Mouse (Mus musculus) C2C12 (cell line): Measurements from ENCODE around the gene Cnep1r1. TPM values are rescaled to one million over a fixed set of nuclear protein-coding genes. Genes with fewer than 3 reads are reported as not detected.

Source experiments
- H3K27me3 ChIP-seq: one replicate; pipeline ENCODE4 v1.6.1; 2011; ENCODE audit not compliant: control insufficient read depth, insufficient read depth, insufficient read length
- H3K36me3 ChIP-seq: one replicate; pipeline ENCODE4 v1.6.1; 2011; ENCODE audit not compliant: control insufficient read depth, insufficient read depth
- H3K4me3 ChIP-seq: one replicate; pipeline ENCODE4 v1.5.1; 2011; ENCODE audit warnings: mild to moderate bottlenecking, control low read depth; ENCODE audit not compliant: poor library complexity, insufficient read depth, severe bottlenecking
- H3K79me2 ChIP-seq: one replicate; pipeline ENCODE4 v1.6.1; 2011; ENCODE audit not compliant: control insufficient read depth, insufficient read depth
- H3K79me3 ChIP-seq: one replicate; pipeline ENCODE4 v1.6.1; 2011; ENCODE audit warnings: low read depth, control low read depth
- H3ac ChIP-seq: one replicate; pipeline ENCODE3; 2011; ENCODE audit warnings: low read depth; ENCODE audit not compliant: control insufficient read depth, insufficient read length
- CEBPB ChIP-seq: IDR thresholded peaks from one replicate; pipeline ENCODE4 v1.6.1; 2011; ENCODE audit warnings: low read depth, mild to moderate bottlenecking, control low read depth, moderate library complexity
- CTCF ChIP-seq: IDR thresholded peaks from one replicate; pipeline ENCODE4 v1.5.1; 2011; ENCODE audit not compliant: control insufficient read depth, insufficient read depth, insufficient read length
- FOSL1 ChIP-seq: IDR thresholded peaks from one replicate; pipeline ENCODE4 v1.8.0; 2011; ENCODE audit warnings: mild to moderate bottlenecking, low read length; ENCODE audit not compliant: poor library complexity, insufficient read depth, severe bottlenecking
- MAX ChIP-seq: IDR thresholded peaks from one replicate; pipeline ENCODE4 v1.6.1; 2011; ENCODE audit warnings: mild to moderate bottlenecking, control low read depth
- MYOD1 ChIP-seq: IDR thresholded peaks from one replicate; pipeline ENCODE4 v1.6.1; 2011; ENCODE audit warnings: low read depth; ENCODE audit not compliant: control insufficient read depth, insufficient read length
- MYOG ChIP-seq: IDR thresholded peaks from one replicate; pipeline ENCODE4 v1.6.1; 2011; ENCODE audit not compliant: control insufficient read depth, insufficient read length; ENCODE audit errors: extremely low read depth
- USF1 ChIP-seq: IDR thresholded peaks from one replicate; pipeline ENCODE4 v1.6.1; 2011; ENCODE audit warnings: low read depth, mild to moderate bottlenecking, control low read depth, moderate library complexity
- polyA plus RNA-seq: library from polyadenylated mRNA; unstranded; fragments of >200 nt; fragmentation: generic; extraction: Trizol; gene quantifications from one replicate; pipeline ENCODE4 v1.2.1, GENCODE M21; 2012; ENCODE audit warnings: missing spikeins

The Cnep1r1 gene
- polyA plus RNA-seq, 1 experiment: 17.9 TPM

DNA sequence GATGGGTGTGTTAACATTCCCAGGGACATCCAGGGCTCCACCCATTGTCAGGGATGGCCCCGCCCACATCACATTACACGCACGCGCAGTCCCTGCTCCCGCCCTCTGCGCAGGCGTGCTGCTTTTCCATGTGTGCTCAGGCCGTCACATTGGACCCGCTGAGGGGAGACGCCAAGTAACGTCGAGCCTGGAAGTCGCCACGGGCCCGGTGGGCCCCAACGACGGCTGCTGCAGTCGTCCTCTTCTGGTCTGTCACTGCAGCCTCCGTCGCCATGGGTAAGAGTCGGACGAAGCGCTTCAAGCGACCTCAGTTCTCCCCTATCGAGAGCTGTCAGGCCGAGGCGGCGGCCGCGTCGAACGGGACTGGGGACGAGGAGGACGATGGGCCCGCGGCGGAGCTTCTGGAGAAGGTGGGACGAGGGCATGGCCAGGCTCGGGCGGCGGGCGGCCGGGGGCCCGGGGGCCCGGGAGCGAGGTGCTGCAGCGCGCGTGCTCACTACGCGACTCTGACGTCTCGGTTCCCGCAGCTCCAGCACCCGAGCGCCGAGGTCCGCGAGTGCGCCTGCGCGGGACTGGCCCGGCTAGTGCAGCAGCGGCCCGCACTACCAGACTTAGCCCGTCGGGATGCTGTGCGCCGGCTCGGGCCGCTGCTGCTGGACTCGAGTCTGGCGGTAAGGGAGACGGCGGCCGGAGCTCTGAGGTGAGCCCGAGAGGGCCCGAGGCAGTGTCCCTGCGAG is 19.3 kb downstream of the Cnep1r1 start, which contains the start of gene Heatr3:
TSS of gene Heatr3 (plus strand) at position 108 of the 737 bp plus-strand sequence.
- H3K79me2 ChIP-seq: peaks cover 42% of the 10 kb centered on the region
- H3K36me3 ChIP-seq: peaks cover 55% of the 10 kb centered on the region
- no peaks in the 10 kb centered on the region for H3K27me3 ChIP-seq
- H3K4me3 ChIP-seq: peak within 1 kb of the TSS; percentile 76
- peaks cover 24% of the 10 kb centered on the region for H3K79me3 ChIP-seq
- H3ac ChIP-seq: peak within 1 kb of the TSS; percentile 92
- TF ChIP-seq MYOD1 (no peak), USF1 (no peak), MAX (no peak), CEBPB (no peak), CTCF (no peak), FOSL1 (no peak), MYOG (no peak)

- no peak overlapping the region for H3K4me3 ChIP-seq
These were observed 20.7 kb downstream of the Cnep1r1 start for GRCm38 (mm10) chr8:88139256-88139655.

GRCm38 (mm10) chr8:88141629-88142028 is 23.1 kb downstream of the Cnep1r1 start:
- TF ChIP-seq USF1: no peak
- no peak for TF ChIP-seq CEBPB
- TF ChIP-seq MYOG: no peak
- Histone ChIP-seq H3K27me3 (no peaks in the 10 kb centered on the region), H3K36me3 (peaks cover 47% of the 10 kb centered on the region), H3ac (no peak overlapping the region), H3K4me3 (no peak overlapping the region), H3K79me2 (peaks cover 53% of the 10 kb centered on the region), H3K79me3 (peaks cover 27% of the 10 kb centered on the region)

More at GRCm38 (mm10) chr8:88139256-88139655, 20.7 kb downstream of the Cnep1r1 start:
- Histone ChIP-seq H3K79me3 (peaks cover 24% of the 10 kb centered on the region), H3K79me2 (peaks cover 50% of the 10 kb centered on the region), H3ac (no peak overlapping the region), H3K27me3 (no peaks in the 10 kb centered on the region), H3K36me3 (peaks cover 46% of the 10 kb centered on the region)
- TF ChIP-seq MAX (no peak), USF1 (no peak), MYOD1 (no peak), CEBPB (no peak), FOSL1 (no peak), MYOG (no peak), CTCF (no peak)

DNA sequence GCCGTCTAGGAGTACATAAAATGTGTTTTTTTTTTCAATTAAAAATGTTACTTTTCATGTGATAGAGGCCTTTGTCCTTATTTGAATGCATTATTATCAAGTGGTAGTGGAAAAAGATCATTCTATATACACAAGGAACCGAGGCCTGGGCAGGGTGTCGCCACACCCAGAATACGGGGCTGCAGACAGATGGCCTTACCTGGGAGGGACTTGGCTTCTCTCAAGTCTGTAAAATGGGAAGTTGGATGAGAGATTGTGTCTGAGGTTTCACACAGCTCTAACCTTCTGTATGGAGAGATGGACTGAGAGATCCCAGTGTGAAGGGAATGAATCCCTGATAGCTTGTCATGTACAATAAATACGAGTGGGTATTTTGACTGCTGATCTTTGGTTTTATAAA is 25.5 kb downstream of the Cnep1r1 start:
- H3ac ChIP-seq: no peak overlapping the region
- H3K79me3 ChIP-seq: peaks cover 21% of the 10 kb centered on the region
- peaks cover 66% of the 10 kb centered on the region for H3K36me3 ChIP-seq
- no peaks in the 10 kb centered on the region for H3K27me3 ChIP-seq
- H3K4me3 ChIP-seq: no peak overlapping the region
- H3K79me2 ChIP-seq: peaks cover 40% of the 10 kb centered on the region
- no peak for TF ChIP-seq MAX
- TF ChIP-seq CTCF: no peak
- no peak for TF ChIP-seq CEBPB
- TF ChIP-seq MYOD1: no peak
- no peak for TF ChIP-seq USF1
- TF ChIP-seq FOSL1: no peak
- no peak for TF ChIP-seq MYOG

DNA sequence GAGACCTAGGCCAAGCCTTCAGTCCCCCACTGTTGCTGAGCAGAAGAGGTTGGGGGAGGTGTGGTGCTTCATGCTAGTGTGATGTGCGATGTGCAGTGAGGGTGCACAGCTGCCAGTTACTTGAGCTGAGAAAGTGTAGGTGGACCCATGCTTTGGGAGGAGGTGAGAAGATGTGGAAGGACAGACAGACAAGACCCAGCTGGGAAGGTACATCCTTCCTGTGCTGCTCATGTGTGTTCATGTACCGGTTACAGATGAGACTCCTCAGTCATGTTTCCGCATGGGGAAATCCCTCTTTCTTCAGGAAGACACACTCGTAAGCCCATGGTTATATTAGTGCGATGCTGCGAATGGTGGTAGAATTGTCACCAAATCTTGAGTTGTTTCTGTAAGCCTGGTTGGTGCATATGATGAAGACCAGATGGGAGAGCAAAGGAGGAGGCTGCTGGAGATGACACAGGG is 32.4 kb downstream of the Cnep1r1 start:
- no peak overlapping the region for H3ac ChIP-seq
- peaks cover 66% of the 10 kb centered on the region for H3K36me3 ChIP-seq
- H3K79me2 ChIP-seq: no peaks in the 10 kb centered on the region

More for the DNA sequence above, 32.4 kb downstream of the Cnep1r1 start:
- Histone ChIP-seq H3K4me3 (no peak overlapping the region), H3K27me3 (no peaks in the 10 kb centered on the region), H3K79me3 (no peaks in the 10 kb centered on the region)
- no peak for TF ChIP-seq USF1
- TF ChIP-seq CEBPB: no peak
- TF ChIP-seq MAX: no peak
- no peak for TF ChIP-seq MYOD1
- no peak for TF ChIP-seq FOSL1
- no peak for TF ChIP-seq CTCF
- TF ChIP-seq MYOG: no peak
